Comparison of ENCODE assay signal across 25 mouse cellular contexts in the genomic region with DNA sequence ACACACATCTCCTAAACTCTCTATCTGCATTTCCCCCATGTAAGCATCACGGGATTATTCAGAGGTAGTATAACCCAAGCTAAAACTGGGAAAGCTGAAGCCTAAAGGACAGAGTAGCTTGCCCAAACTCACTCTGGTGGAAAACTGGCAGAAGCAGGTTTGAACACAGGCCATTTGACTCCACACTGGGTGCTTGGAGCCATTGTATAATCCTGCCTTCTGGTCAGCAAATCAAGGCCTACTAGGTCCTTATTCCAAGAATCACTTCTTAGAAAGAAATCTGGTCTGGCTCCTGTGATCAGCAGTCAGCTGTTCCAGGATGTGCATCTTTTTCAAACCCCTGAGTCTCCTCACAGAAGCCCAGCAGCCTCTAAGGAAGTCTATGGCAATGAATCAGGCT.
DNase-seq lines count a peak whose midpoint lies in the region; ATAC-seq and TF ChIP-seq lines count a peak whose summit lies in the region.
"Had no signal": no experiment of that assay in that cellular context is flagged by ENCODE, and none has a peak within 500 bp of the region (broad histone marks: within the 10 kb centered on the region; RNA-seq: fewer than 3 reads in every experiment).

No protein-coding gene starts in this region.

- DNase-seq in cerebellum, postnatal 10 days: peak; percentile 33 to 50
- no peak for DNase-seq in cerebellum, postnatal 4 days (ENCODE audit: low spot score in 2 of 2)
- peak; percentile 12 for DNase-seq in kidney, adult 2 months
- peak; percentile 64 for DNase-seq in midbrain, embryonic 11.5 days (ENCODE audit: low spot score, missing footprints)
- DNase-seq in midbrain, embryonic 10.5 days (ENCODE audit: low spot score): no peak
- DNase-seq: adrenal gland, adult 8-10 months; adrenal gland, postnatal 14 days; adrenal gland, postnatal 36 days; B cell, adult 2 months; cerebellum, adult 11-12 months; cerebellum, adult 2 months; cerebellum, adult 9-10 months; cerebellum, postnatal 25 days had no signal

- H3K9ac ChIP-seq in kidney, embryonic 16.5 days (replicated peaks; ENCODE audit: low read length): no peak overlapping the region
- no peak overlapping the region for H3K9ac ChIP-seq in midbrain, embryonic 11.5 days (ENCODE audit: low read length)
- H3K9ac ChIP-seq: embryonic facial prominence, embryonic 12.5 days; forebrain, embryonic 12.5 days had no signal

- TF ChIP-seq CTCF in kidney, adult 2 months (conservative IDR thresholded peaks at IDR 0.05; ENCODE audit: insufficient read depth, insufficient read length, low read depth, low read length): no peak

- H3K4me1 ChIP-seq in kidney, adult 2 months (ENCODE audit: control insufficient read depth, insufficient read depth, low read length): no peaks in the 10 kb centered on the region
- H3K4me1 ChIP-seq in kidney, embryonic 16.5 days (ENCODE audit: insufficient read depth, low read length): no peaks in the 10 kb centered on the region
- H3K4me1 ChIP-seq in midbrain, embryonic 11.5 days (ENCODE audit: control insufficient read depth, insufficient read depth, low read length): no peaks in the 10 kb centered on the region
- H3K4me1 ChIP-seq in midbrain, embryonic 10.5 days: no peaks in the 10 kb centered on the region
- H3K4me1 ChIP-seq: embryonic facial prominence, embryonic 10.5 days; forebrain, embryonic 10.5 days; forebrain, embryonic 12.5 days had no signal

- H3K9me3 ChIP-seq in kidney, embryonic 16.5 days (ENCODE audit: low read length): no peaks in the 10 kb centered on the region
- no peaks in the 10 kb centered on the region for H3K9me3 ChIP-seq in midbrain, embryonic 11.5 days (ENCODE audit: control insufficient read depth, low read length)
- H3K9me3 ChIP-seq in midbrain, embryonic 10.5 days (replicated peaks): no peaks in the 10 kb centered on the region
- H3K9me3 ChIP-seq: embryonic facial prominence, embryonic 10.5 days; embryonic facial prominence, embryonic 12.5 days; forebrain, embryonic 10.5 days; forebrain, embryonic 12.5 days had no signal

- no peak for ATAC-seq in kidney, embryonic 16.5 days (ENCODE audit: low FRiP score, low TSS enrichment)
- ATAC-seq in midbrain, embryonic 11.5 days (ENCODE audit: low FRiP score): no peak
- ATAC-seq: activated CD4-positive, CD25-positive, alpha-beta regulatory T cell, adult 4 months; CD4-positive, CD25-positive, alpha-beta regulatory T cell, adult 4 months; forebrain, embryonic 14.5 days; forebrain, embryonic 16.5 days; Patski had no signal

- no peak for TF ChIP-seq POLR2A in kidney, adult 2 months (IDR thresholded peaks at IDR 0.05; ENCODE audit: low read depth, low read length)

- H3K4me3 ChIP-seq in kidney, adult 2 months (ENCODE audit: insufficient read depth, low read depth, low read length): no peak overlapping the region
- no peak overlapping the region for H3K4me3 ChIP-seq in kidney, embryonic 16.5 days (ENCODE audit: low read length)
- H3K4me3 ChIP-seq in midbrain, embryonic 11.5 days (ENCODE audit: low read depth, low read length): no peak overlapping the region
- no peak overlapping the region for H3K4me3 ChIP-seq in midbrain, embryonic 10.5 days
- H3K4me3 ChIP-seq: embryonic facial prominence, embryonic 10.5 days; embryonic facial prominence, embryonic 12.5 days; forebrain, embryonic 10.5 days; forebrain, embryonic 12.5 days had no signal

- H3K4me2 ChIP-seq in kidney, embryonic 16.5 days (replicated peaks; ENCODE audit: low read depth, low read length): no peak overlapping the region
- no peak overlapping the region for H3K4me2 ChIP-seq in midbrain, embryonic 11.5 days
- H3K4me2 ChIP-seq: embryonic facial prominence, embryonic 12.5 days; forebrain, embryonic 12.5 days had no signal

- 95% methylated on average over 1 of the region's 1 CpGs for WGBS in kidney, adult 2 months
- WGBS in kidney, embryonic 16.5 days: 100% methylated on average over 1 of the region's 1 CpGs
- WGBS in midbrain, embryonic 11.5 days: 92% methylated on average over 1 of the region's 1 CpGs
- 97% methylated on average over 1 of the region's 1 CpGs for WGBS in midbrain, embryonic 10.5 days

- H3K27ac ChIP-seq in kidney, adult 2 months (ENCODE audit: insufficient read depth, low read depth, low read length): no peak overlapping the region
- no peak overlapping the region for H3K27ac ChIP-seq in kidney, embryonic 16.5 days (ENCODE audit: low read length)
- H3K27ac ChIP-seq in midbrain, embryonic 11.5 days (ENCODE audit: low read depth, low read length): no peak overlapping the region
- no peak overlapping the region for H3K27ac ChIP-seq in midbrain, embryonic 10.5 days (replicated peaks)
- H3K27ac ChIP-seq: embryonic facial prominence, embryonic 10.5 days; embryonic facial prominence, embryonic 12.5 days; forebrain, embryonic 10.5 days; forebrain, embryonic 12.5 days had no signal

- H3K36me3 ChIP-seq in kidney, adult 2 months (ENCODE audit: control insufficient read depth, insufficient read depth, low read length): no peaks in the 10 kb centered on the region
- H3K36me3 ChIP-seq in kidney, embryonic 16.5 days (ENCODE audit: insufficient read depth, low read length): no peaks in the 10 kb centered on the region
- no peaks in the 10 kb centered on the region for H3K36me3 ChIP-seq in midbrain, embryonic 11.5 days (ENCODE audit: control insufficient read depth, insufficient read depth, low read length)
- no peaks in the 10 kb centered on the region for H3K36me3 ChIP-seq in midbrain, embryonic 10.5 days
- H3K36me3 ChIP-seq: embryonic facial prominence, embryonic 10.5 days; embryonic facial prominence, embryonic 12.5 days; forebrain, embryonic 10.5 days; forebrain, embryonic 12.5 days; G1E had no signal

- no peaks in the 10 kb centered on the region for H3K27me3 ChIP-seq in kidney, adult 2 months (replicated peaks; ENCODE audit: control insufficient read depth, insufficient read depth, low read length)
- no peaks in the 10 kb centered on the region for H3K27me3 ChIP-seq in kidney, embryonic 16.5 days (ENCODE audit: insufficient read depth, low read length)
- no peaks in the 10 kb centered on the region for H3K27me3 ChIP-seq in midbrain, embryonic 11.5 days (ENCODE audit: control insufficient read depth, insufficient read depth, low read length)
- H3K27me3 ChIP-seq in midbrain, embryonic 10.5 days (ENCODE audit: low read depth, poor library complexity, severe bottlenecking): no peaks in the 10 kb centered on the region
- H3K27me3 ChIP-seq: CH12.LX; embryonic facial prominence, embryonic 12.5 days; forebrain, embryonic 12.5 days; Patski had no signal

Comparison
In these comparisons a context has a peak if more than half of its experiments do, and no peak if none do; other contexts are left out.
1. DNase-seq: peak in cerebellum, postnatal 10 days (2 of 2), kidney, adult 2 months (single experiment) and midbrain, embryonic 11.5 days (single experiment); none in cerebellum, postnatal 4 days (0 of 2) and midbrain, embryonic 10.5 days (single experiment).